10 mouse cellular contexts compared by ENCODE assay signal in the genomic region with DNA sequence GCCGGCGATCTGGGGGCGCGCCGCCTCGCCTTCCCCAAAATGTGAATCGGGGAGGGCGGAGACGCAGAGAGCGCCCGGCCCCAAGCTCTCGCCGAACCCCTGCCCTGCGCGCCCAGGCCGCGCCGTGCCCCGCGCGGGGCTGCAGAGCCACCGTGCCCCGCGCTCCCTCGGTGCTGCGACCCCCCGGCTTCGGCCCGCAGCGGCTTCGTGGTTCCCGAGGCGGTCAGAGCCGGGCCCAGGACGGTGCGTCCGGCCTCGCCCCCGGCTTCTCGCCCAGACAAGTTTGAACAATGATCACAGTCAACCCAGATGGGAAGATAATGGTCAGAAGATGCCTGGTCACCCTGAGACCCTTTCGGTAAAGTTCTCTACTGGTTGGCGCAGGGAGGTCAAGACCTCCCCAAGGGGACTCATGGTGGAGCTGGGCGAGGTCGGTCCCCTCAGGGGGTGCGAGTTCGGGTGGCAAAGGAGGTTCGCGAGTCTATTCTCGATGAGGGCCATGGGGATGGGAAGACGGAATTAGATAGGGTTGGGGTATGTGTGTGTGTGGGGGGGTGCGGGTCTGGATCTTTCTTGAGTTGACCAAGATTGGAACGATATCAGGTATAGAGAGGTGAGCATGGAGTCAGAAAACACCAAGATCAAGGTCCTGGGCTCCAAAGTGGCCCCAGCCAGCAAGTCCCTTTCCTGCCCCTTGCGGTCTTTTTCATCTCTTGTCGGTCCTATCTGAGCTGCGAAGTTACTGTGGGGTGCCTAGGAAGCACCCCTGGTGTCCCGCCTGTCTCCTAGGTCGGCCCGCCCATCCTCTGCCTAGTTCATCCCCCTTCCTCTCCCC. TPM values are rescaled to one million over a fixed set of nuclear protein-coding genes. Genes with fewer than 3 reads are reported as not detected.
DNase-seq lines count a peak whose midpoint lies in the region; ATAC-seq and TF ChIP-seq lines count a peak whose summit lies in the region.
"Had no signal": no experiment of that assay in that cellular context is flagged by ENCODE, and none has a peak within 500 bp of the region (broad histone marks: within the 10 kb centered on the region; RNA-seq: fewer than 3 reads in every experiment).

No protein-coding gene starts in this region.

- H3K27me3 ChIP-seq in heart, embryonic 12.5 days (replicated peaks), result peaks cover 89% of the 10 kb centered on the region
- H3K27me3 ChIP-seq in forebrain, postnatal 0 days (ENCODE audit: insufficient read depth, low read length), result no peaks in the 10 kb centered on the region
- H3K27me3 ChIP-seq in midbrain, embryonic 10.5 days (ENCODE audit: low read depth, poor library complexity, severe bottlenecking), result peaks cover 73% of the 10 kb centered on the region

- no peaks in the 10 kb centered on the region for H3K9me3 ChIP-seq in heart, embryonic 12.5 days (replicated peaks)
- H3K9me3 ChIP-seq in forebrain, postnatal 0 days (ENCODE audit: low read length), result no peaks in the 10 kb centered on the region
- H3K9me3 ChIP-seq in midbrain, embryonic 10.5 days (replicated peaks), result no peaks in the 10 kb centered on the region
- H3K9me3 ChIP-seq: megakaryocyte, embryonic 14.5 days had no signal

- intact Hi-C loops in heart, postnatal 36 days (cut with DNase I), result loop anchor here (2.0 kb wide), 2 partner anchors 75 to 257 kb away; no protein-coding TSS in a partner anchor

- WGBS in heart, embryonic 12.5 days, result 2% methylated on average over 54 of the region's 58 CpGs
- WGBS in forebrain, postnatal 0 days, result 6% methylated on average over 51 of the region's 58 CpGs
- under 1% methylated on average over 52 of the region's 58 CpGs for WGBS in midbrain, embryonic 10.5 days

- peak overlapping the region; percentile 68 for H3K9ac ChIP-seq in heart, embryonic 12.5 days
- H3K9ac ChIP-seq in forebrain, postnatal 0 days, result peak overlapping the region; percentile 99

- H3K4me1 ChIP-seq in heart, embryonic 12.5 days (replicated peaks), result peaks cover 17% of the 10 kb centered on the region
- H3K4me1 ChIP-seq in forebrain, postnatal 0 days (ENCODE audit: insufficient read depth), result peaks cover 22% of the 10 kb centered on the region
- peaks cover 58% of the 10 kb centered on the region for H3K4me1 ChIP-seq in midbrain, embryonic 10.5 days

- peak overlapping the region; percentile 62 for H3K4me3 ChIP-seq in heart, embryonic 12.5 days
- H3K4me3 ChIP-seq in forebrain, postnatal 0 days (ENCODE audit: low read depth, low read length), result peak overlapping the region; percentile 88
- H3K4me3 ChIP-seq in midbrain, embryonic 10.5 days, result peak overlapping the region; percentile 85

- no peak for TF ChIP-seq CTCF in forebrain, postnatal 0 days (IDR thresholded peaks at IDR 0.05; ENCODE audit: low read depth)

- no peaks in the 10 kb centered on the region for H3K36me3 ChIP-seq in heart, embryonic 12.5 days
- H3K36me3 ChIP-seq in forebrain, postnatal 0 days (ENCODE audit: insufficient read depth), result peaks cover 8% of the 10 kb centered on the region
- peaks cover 14% of the 10 kb centered on the region for H3K36me3 ChIP-seq in midbrain, embryonic 10.5 days

- DNase-seq in heart, postnatal 36 days, result no peak
- peak; percentile 40 for DNase-seq in R1 (ENCODE audit: low read depth, low spot score)
- peak; percentile 39 for DNase-seq in forebrain, postnatal 0 days
- DNase-seq in midbrain, embryonic 10.5 days (ENCODE audit: low spot score), result no peak
- no peak for DNase-seq in layer of hippocampus, postnatal 14 days (ENCODE audit: low spot score in 2 of 2)
- DNase-seq in frontal cortex, postnatal 14 days (ENCODE audit: low spot score in 2 of 2), result no peak
- DNase-seq in c-Kit-positive CD71-positive TER-119-positive erythroid progenitor cells, embryonic 14.5 days (ENCODE audit: low spot score), result no peak

- H3K27ac ChIP-seq in heart, embryonic 12.5 days (ENCODE audit: poor library complexity, severe bottlenecking), result no peak overlapping the region
- H3K27ac ChIP-seq in forebrain, postnatal 0 days (ENCODE audit: low read depth, low read length), result peak overlapping the region; percentile 90
- H3K27ac ChIP-seq in midbrain, embryonic 10.5 days (replicated peaks), result peak overlapping the region; percentile 96

- ATAC-seq in heart, embryonic 12.5 days (ENCODE audit: insufficient number of reproducible peaks, low FRiP score), result no peak
- ATAC-seq in forebrain, postnatal 0 days, result peak; percentile 49

- H3K4me2 ChIP-seq in heart, embryonic 12.5 days, result peak overlapping the region; percentile 98
- peak overlapping the region; percentile 87 for H3K4me2 ChIP-seq in forebrain, postnatal 0 days (ENCODE audit: low read depth)

RNA-seq across cellular contexts. Expression of a gene that starts 0.7 kb away (rescaled TPM):
- polyA plus RNA-seq in heart, embryonic 12.5 days (2016; fragmentation: Nextera tagmentation; extraction: Ambion mirVana), result 0.75 and 0.85 TPM in 2 replicates
- under 1 TPM in 1 of 2 experiments, not detected in 1; 0.24 TPM for total RNA-seq in heart, postnatal 36 days (2021)
- total RNA-seq in forebrain, postnatal 0 days (2014; rRNA removed), result 88.5 and 95.4 TPM in 2 replicates
- polyA plus RNA-seq in forebrain, postnatal 0 days (2015; fragmentation: Nextera tagmentation; extraction: Ambion mirVana), result 27.0 and 31.0 TPM in 2 replicates
- 5.5 and 9.5 TPM in 2 replicates for polyA plus RNA-seq in midbrain, embryonic 10.5 days (2016; fragmentation: Nextera tagmentation; extraction: Ambion mirVana)
- total RNA-seq in layer of hippocampus, postnatal 14 days (2021), result 10 to 100 TPM; 44.1 to 44.5 TPM
- total RNA-seq: common myeloid progenitor, adult 5-6 weeks had no signal

Comparison
In these comparisons a context has a peak if more than half of its experiments do, and no peak if none do; other contexts are left out.
1. DNase-seq: peak in R1 (single experiment) and forebrain, postnatal 0 days (single experiment); none in heart, postnatal 36 days (0 of 2), midbrain, embryonic 10.5 days (single experiment), layer of hippocampus, postnatal 14 days (0 of 2), frontal cortex, postnatal 14 days (0 of 2) and c-Kit-positive CD71-positive TER-119-positive erythroid progenitor cells, embryonic 14.5 days (single experiment).
2. RNA of a gene that starts 0.7 kb away (total RNA-seq): 88.5 to 95.4 TPM in forebrain, postnatal 0 days and 44.1 to 44.5 TPM in layer of hippocampus, postnatal 14 days; 0.24 TPM in heart, postnatal 36 days; every median in the first group is over 10 times any median in the second.
3. Peak in every context shown above with its lines, with median percentiles within 50 percentile points of each other: H3K4me3 ChIP-seq.